Mouse (Mus musculus) embryonic stem cell, embryonic (primary cell): Measurements from ENCODE around the gene Rps6ka5.

Source experiments
- CTCF ChIA-PET, 4 experiments: fragments of 300-600 bp in 2 of 4; fragments of 350-600 bp in 2 of 4; sonication (Branson Sonifier 250); formaldehyde crosslinking; loops; one replicate each; lab custom pipeline; 2022; ENCODE audit warnings: inconsistent platforms in 2 of 4; lab: Charles Lee
- POLR2A ChIA-PET, 4 experiments: fragments of 300-600 bp in 2 of 4; fragments of 350-600 bp in 2 of 4; sonication (Branson Sonifier 250); formaldehyde crosslinking; loops; one replicate each; lab custom pipeline; 2022; ENCODE audit warnings: antibody characterized with exemption in 4 of 4, inconsistent platforms in 1 of 4; lab: Charles Lee

The Rps6ka5 gene

DNA sequence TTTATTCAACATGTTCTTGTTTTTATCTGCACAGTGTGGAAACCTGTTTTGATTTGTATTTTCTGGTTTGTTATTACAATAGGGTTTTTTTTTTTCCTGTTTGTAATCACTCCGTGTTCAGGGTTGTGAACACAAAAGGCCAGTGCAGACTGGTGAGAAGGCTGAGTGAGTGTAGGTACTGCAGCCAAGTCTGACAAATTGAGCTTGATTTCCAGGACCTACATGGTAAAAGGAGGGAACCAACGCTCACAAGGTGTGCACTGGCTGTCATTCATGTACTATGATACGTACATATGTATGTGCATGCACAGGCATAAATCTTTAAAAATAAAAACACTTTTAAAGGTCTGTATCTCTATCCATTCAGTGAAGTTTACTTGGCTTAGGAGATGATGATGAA lies 31.5 kb downstream of the Rps6ka5 start:
- POLR2A ChIA-PET: interaction anchor here in 1 of 4 experiments (0.9 kb wide), 1 partner anchor 74 kb away, joined by 3 read pairs; no protein-coding TSS in a partner anchor
- CTCF ChIA-PET: interaction anchor here in 2 of 4 experiments (0.6 to 0.7 kb wide), 2 partner anchors 146 to 257 kb away, joined by 6 read pairs; no protein-coding TSS in a partner anchor

- ChIA-PET CTCF (interaction anchor here in 1 of 4 experiments (0.6 kb wide), 1 partner anchor 1388 kb away, joined by 3 read pairs; no protein-coding TSS in a partner anchor), POLR2A (interaction anchor here in 2 of 4 experiments (0.7 to 1.2 kb wide), 2 partner anchors 19 to 33 kb away, joined by 4 to 6 read pairs; no protein-coding TSS in a partner anchor)
Observed at GRCm38 (mm10) chr12:100692208-100692607, 34.6 kb downstream of the Rps6ka5 start.

- POLR2A ChIA-PET: interaction anchor here in 1 of 4 experiments (0.6 to 1.3 kb wide), 2 partner anchors 11 to 420 kb away, joined by 3 to 6 read pairs; no protein-coding TSS in a partner anchor
Observed at GRCm38 (mm10) chr12:100690444-100690843, 36.3 kb downstream of the Rps6ka5 start.

GRCm38 (mm10) chr12:100688177-100688576 lies 38.6 kb downstream of the Rps6ka5 start:
- ChIA-PET POLR2A (no interaction called here), CTCF (interaction anchor here in 2 of 4 experiments (0.6 to 0.7 kb wide), 3 partner anchors 10 to 217 kb away, joined by 3 read pairs; no protein-coding TSS in a partner anchor)

More at GRCm38 (mm10) chr12:100690444-100690843, 36.3 kb downstream of the Rps6ka5 start:
- CTCF ChIA-PET: interaction anchor here in 1 of 4 experiments (0.6 kb wide), 1 partner anchor 1028 kb away, joined by 10 read pairs; no protein-coding TSS in a partner anchor

- ChIA-PET POLR2A (interaction anchor here in 1 of 4 experiments (0.6 to 1.0 kb wide), 2 partner anchors 11 to 32 kb away, joined by 3 to 5 read pairs; no protein-coding TSS in a partner anchor), CTCF (interaction anchor here in 1 of 4 experiments (1.4 kb wide), 1 partner anchor 154 kb away, joined by 3 read pairs; no protein-coding TSS in a partner anchor)
Observed at GRCm38 (mm10) chr12:100687001-100687400, 39.8 kb downstream of the Rps6ka5 start.

DNA sequence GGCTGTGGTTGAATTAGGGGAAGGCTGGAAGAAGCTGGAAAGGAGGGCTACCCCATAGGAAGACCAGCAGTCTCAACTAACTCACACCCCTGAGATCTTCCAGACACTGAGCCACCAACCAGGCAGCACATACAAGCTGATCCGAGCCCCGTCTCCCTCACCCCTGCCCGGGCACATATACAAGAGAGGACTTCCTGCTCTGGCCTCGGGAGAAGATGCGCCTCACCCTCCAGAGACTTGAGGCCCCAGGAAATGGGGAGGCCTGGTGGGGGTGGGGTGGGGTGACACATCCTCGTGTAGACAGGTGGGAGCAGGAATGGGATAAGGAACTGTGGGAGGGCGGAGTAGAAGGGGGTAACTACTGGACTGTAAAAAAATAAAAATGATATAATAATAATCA lies 45.0 kb downstream of the Rps6ka5 start:
- POLR2A ChIA-PET: interaction anchor here in 2 of 4 experiments (0.6 to 2.3 kb wide), 3 partner anchors 43 to 1043 kb away, joined by 3 to 8 read pairs (median 6); partner anchors contain the start of gene Dglucy (in 1 of the 2)
- CTCF ChIA-PET: no interaction called here

- CTCF ChIA-PET: no interaction called here
- POLR2A ChIA-PET: interaction anchor here in 2 of 4 experiments (0.6 to 2.3 kb wide), 3 partner anchors 44 to 1043 kb away, joined by 3 to 8 read pairs (median 6); partner anchors contain the start of gene Dglucy (in 1 of the 2)
Observed at GRCm38 (mm10) chr12:100681241-100681640, 45.5 kb downstream of the Rps6ka5 start.

DNA sequence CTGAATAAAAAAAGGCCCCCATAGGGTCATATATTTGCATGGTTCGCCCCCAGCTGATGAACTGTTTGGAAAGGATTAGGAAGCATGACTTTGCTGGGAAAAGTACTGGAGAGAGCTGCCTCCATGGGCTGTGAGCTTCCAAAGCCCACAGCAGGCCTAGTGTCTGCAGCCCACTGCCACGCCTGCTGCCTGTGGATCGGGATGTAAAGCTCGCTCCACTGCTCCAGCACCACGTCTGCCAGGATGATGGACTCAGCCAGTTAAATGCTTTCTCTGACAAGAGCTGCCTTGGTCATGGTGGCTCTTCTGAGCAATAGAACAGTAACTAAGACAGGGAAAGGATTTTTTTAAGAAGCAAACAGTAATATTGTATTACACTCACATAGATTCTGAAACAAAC lies 46.1 kb downstream of the Rps6ka5 start:
- ChIA-PET CTCF (no interaction called here), POLR2A (interaction anchor here in 2 of 4 experiments (1.0 to 2.3 kb wide), 3 partner anchors 10 to 99 kb away, joined by 6 to 8 read pairs (median 6); partner anchors contain the start of gene Dglucy (in 1 of the 2))

DNA sequence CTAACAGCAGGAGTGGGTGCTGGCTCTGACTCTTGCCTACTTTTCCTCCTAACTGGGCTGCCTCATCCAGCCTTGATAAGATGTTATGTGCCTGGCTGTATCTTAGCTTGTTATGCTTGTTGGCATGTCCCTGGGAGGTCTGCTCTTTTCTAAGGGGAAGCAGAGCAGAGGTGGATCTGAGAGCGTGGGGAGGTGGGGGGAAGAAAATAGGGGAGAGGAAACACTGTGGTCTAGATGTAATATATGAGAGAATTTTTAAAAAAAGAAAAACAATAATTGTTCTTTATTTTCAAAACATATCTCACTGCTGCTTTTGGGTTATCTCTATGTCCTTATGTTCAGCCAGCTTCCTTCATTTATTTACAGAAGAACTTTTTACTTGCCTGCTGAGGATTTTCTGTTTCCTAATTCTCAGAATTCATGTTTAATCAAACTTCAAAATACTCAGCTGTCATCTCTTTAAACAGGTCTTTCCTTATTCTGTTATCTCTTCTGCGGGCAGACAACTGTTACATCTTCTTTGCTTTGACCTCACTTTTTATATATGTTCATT lies 56.1 kb downstream of the Rps6ka5 start:
- POLR2A ChIA-PET: no interaction called here
- CTCF ChIA-PET: no interaction called here

GRCm38 (mm10) chr12:100665294-100665693 lies 61.5 kb downstream of the Rps6ka5 start:
- ChIA-PET POLR2A (interaction anchor here in 1 of 4 experiments (1.4 kb wide), 1 partner anchor 11 kb away, joined by 4 read pairs; no protein-coding TSS in a partner anchor), CTCF (interaction anchor here in 1 of 4 experiments (0.7 kb wide), 1 partner anchor 115 kb away, joined by 5 read pairs; no protein-coding TSS in a partner anchor)

GRCm38 (mm10) chr12:100660076-100660475 lies 66.7 kb downstream of the Rps6ka5 start:
- ChIA-PET CTCF (no interaction called here), POLR2A (interaction anchor here in 1 of 4 experiments (0.7 to 0.9 kb wide), 2 partner anchors 20 to 1662 kb away, joined by 3 read pairs; no protein-coding TSS in a partner anchor)

- CTCF ChIA-PET: no interaction called here
- POLR2A ChIA-PET: interaction anchor here in 1 of 4 experiments (1.3 kb wide), 1 partner anchor 15 kb away, joined by 3 read pairs; no protein-coding TSS in a partner anchor
Observed at GRCm38 (mm10) chr12:100655972-100656371, 70.8 kb downstream of the Rps6ka5 start.

DNA sequence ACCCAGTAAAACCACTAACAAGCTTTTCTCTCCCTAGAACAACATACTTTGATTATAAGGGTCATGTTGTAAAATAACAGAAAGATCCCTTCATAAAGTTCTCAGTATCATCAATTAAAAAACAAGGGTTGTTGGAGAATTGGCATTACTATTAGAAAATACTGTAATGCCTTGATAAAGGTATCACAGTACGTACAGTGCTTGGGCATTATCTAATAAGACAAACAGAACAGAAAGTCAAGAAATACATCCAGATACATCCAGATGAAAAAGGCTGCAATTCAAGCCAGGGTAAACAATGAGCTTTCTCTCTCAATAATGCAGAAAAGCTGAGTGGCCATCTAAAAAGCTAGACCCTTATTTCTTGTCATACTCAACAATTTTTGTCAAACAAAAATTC lies 84.8 kb downstream of the Rps6ka5 start:
- CTCF ChIA-PET: no interaction called here
- POLR2A ChIA-PET: no interaction called here

GRCm38 (mm10) chr12:100640726-100641125 lies 86.1 kb downstream of the Rps6ka5 start:
- POLR2A ChIA-PET: interaction anchor here in 3 of 4 experiments (0.7 to 1.3 kb wide), 3 partner anchors 15 to 84 kb away, joined by 3 to 5 read pairs (median 3); no protein-coding TSS in a partner anchor
- CTCF ChIA-PET: interaction anchor here in 2 of 4 experiments (0.5 to 1.7 kb wide), 2 partner anchors 119 to 201 kb away, joined by 3 to 5 read pairs; no protein-coding TSS in a partner anchor

- ChIA-PET POLR2A (interaction anchor here in 2 of 4 experiments (0.7 to 1.3 kb wide), 5 partner anchors 14 to 85 kb away, joined by 3 to 4 read pairs (median 3); no protein-coding TSS in a partner anchor), CTCF (interaction anchor here in 1 of 4 experiments (1.7 kb wide), 1 partner anchor 202 kb away, joined by 5 read pairs; no protein-coding TSS in a partner anchor)
Observed at GRCm38 (mm10) chr12:100639680-100640079, 87.1 kb downstream of the Rps6ka5 start.

- ChIA-PET CTCF (interaction anchor here in 3 of 4 experiments (0.6 to 1.5 kb wide), 4 partner anchors 157 to 203 kb away, joined by 3 to 4 read pairs (median 3); no protein-coding TSS in a partner anchor), POLR2A (interaction anchor here in 1 of 4 experiments (0.8 to 1.0 kb wide), 2 partner anchors 87 to 112 kb away, joined by 3 read pairs; no protein-coding TSS in a partner anchor)
Observed at GRCm38 (mm10) chr12:100637886-100638285, 88.9 kb downstream of the Rps6ka5 start.

DNA sequence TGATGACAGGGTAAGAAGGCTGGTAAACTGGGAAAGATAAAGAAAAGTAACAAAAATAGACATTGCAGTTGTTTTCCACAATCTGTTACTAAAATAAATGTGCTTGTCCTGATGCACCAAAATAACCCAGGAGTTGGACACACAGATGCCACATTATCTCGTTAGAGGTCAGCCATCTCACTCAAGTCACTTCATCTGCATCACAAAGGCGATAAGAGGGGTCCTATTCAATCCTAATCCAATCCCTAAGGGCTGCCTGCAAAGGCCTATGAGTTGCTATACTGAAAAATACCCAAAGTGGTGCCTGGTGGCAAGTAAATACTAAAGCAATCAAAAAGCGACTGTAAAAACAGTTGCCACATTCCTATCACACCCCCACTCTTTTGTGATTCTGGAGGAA lies 90.0 kb downstream of the Rps6ka5 start:
- POLR2A ChIA-PET: no interaction called here

GRCm38 (mm10) chr12:100636299-100636633 lies 90.5 kb downstream of the Rps6ka5 start:
- ChIA-PET CTCF (no interaction called here), POLR2A (no interaction called here)

More for the DNA sequence above, 90.0 kb downstream of the Rps6ka5 start:
- CTCF ChIA-PET: interaction anchor here in 2 of 4 experiments (0.6 to 1.4 kb wide), 3 partner anchors 59 to 719 kb away, joined by 3 to 6 read pairs (median 5); no protein-coding TSS in a partner anchor
